Mouse (Mus musculus) forebrain, embryonic 13.5 days (tissue): ENCODE results near the gene Ccdc50. TPM values are rescaled to one million over a fixed set of nuclear protein-coding genes. Genes with fewer than 3 reads are reported as not detected.

Source experiments
- ATAC-seq: fragments of 200-750 bp; cut with Nextera tagmentation; 2 replicates; pipeline ENCODE4 v1.8.0; 2017
- H3K27ac ChIP-seq: fragments of 300-500 bp; sonication (generic); 2 replicates; pipeline ENCODE4 v1.5.1; 2015; ENCODE audit warnings: inconsistent platforms, mild to moderate bottlenecking, moderate library complexity
- H3K27me3 ChIP-seq: fragments of 300-500 bp; sonication (generic); 2 replicates; pipeline ENCODE4 v1.6.1; 2015; ENCODE audit warnings: mild to moderate bottlenecking, inconsistent platforms
- H3K36me3 ChIP-seq: fragments of 300-500 bp; sonication (generic); 2 replicates; pipeline ENCODE4 v1.6.1; 2015; ENCODE audit warnings: mild to moderate bottlenecking, inconsistent platforms; ENCODE audit not compliant: poor library complexity, severe bottlenecking
- H3K4me1 ChIP-seq: fragments of 300-500 bp; sonication (generic); 2 replicates; pipeline ENCODE4 v1.6.1; 2015; ENCODE audit warnings: inconsistent platforms
- H3K4me2 ChIP-seq: fragments of 300-500 bp; sonication (generic); 2 replicates; pipeline ENCODE4 v1.6.1; 2015; ENCODE audit warnings: inconsistent platforms, mild to moderate bottlenecking, moderate library complexity
- H3K4me3 ChIP-seq: fragments of 300-500 bp; sonication (generic); 2 replicates; pipeline ENCODE4 v1.5.1; 2015; ENCODE audit warnings: mild to moderate bottlenecking, inconsistent platforms
- H3K9ac ChIP-seq: fragments of 300-500 bp; sonication (generic); 2 replicates; pipeline ENCODE4 v1.6.1; 2015; ENCODE audit warnings: mild to moderate bottlenecking, inconsistent platforms
- H3K9me3 ChIP-seq: fragments of 300-500 bp; sonication (generic); replicated peaks from 2 replicates; pipeline ENCODE4 v1.6.1; 2016; ENCODE audit warnings: inconsistent platforms
- WGBS: fragments of 180-500 bp; shearing (Covaris S2); methylation state at CpG from one replicate; pipeline ENCODE4 v1.1.7; 2015; 5-methylcytosine and 5-hydroxymethylcytosine counted together
- polyA plus RNA-seq: library from polyadenylated mRNA; unstranded; fragments of >200 nt; fragmentation: Nextera tagmentation; extraction: Ambion mirVana; gene quantifications from 2 replicates; pipeline ENCODE4 v1.2.1, GENCODE M21; 2015

Ccdc50 gene
- polyA plus RNA-seq, 1 experiment from 2014 or later = 52.7 TPM

DNA sequence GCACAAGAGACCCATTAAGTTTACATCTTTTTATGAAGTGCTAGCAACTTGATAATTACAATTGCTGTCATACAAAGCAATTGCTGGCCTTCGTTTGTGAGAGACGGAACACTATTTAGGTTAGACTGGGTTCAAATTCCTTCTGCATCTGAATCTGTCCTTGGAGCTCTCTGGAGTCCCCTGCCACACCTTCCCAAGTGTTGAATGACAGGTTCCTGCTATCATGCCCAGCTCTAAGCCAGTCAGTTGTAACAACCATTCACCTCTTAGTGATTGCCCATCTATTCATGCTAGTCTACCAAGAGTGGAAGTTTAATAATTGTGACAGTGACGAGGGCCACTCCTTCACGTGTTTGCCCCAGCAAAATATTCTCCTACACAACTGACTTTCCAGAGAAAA lies 6.5 kb upstream of the Ccdc50 start:
- H3K9me3 ChIP-seq = no peaks in the 10 kb centered on the region
- H3K27ac ChIP-seq = no peak overlapping the region
- no peak overlapping the region for H3K4me3 ChIP-seq
- no peaks in the 10 kb centered on the region for H3K27me3 ChIP-seq
- H3K9ac ChIP-seq = no peak overlapping the region
- no peaks in the 10 kb centered on the region for H3K4me1 ChIP-seq
- no peak overlapping the region for H3K4me2 ChIP-seq
- 86% methylated on average over 4 of the region's 4 CpGs for WGBS
- no peak for ATAC-seq
- no peaks in the 10 kb centered on the region for H3K36me3 ChIP-seq

DNA sequence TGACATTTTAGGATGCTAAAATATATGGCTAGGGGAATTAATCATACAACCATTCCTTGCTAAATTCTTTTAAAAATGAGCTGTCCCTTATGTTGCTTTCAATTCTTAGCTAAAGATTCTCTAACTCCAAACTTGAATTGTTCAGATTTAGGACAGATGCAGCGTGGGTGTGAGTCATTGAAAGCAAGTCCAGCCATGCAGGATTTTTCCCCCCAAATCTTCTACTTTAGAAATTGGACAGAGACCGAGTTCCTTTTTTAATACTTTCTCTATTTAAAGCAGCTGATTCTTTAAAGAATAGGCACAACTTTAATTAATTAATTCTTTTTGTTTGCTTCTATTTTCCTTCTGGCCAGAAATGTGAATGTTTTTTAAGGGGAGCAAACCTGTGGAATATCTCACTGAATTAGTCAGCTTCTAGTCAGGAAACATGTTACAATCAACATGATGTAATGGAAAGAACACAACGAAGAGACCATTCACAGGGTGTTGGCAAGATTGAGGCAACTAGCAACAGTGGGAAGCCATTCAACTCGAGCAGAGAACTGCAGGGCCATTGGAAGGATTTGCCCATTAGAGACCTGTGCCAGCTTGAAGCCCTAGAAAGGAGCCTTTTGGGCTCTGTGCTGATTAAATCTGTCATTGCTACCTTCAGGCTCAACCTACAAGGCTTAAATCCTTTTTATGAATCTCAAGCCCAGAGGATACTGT lies 3.6 kb upstream of the Ccdc50 start:
- Histone ChIP-seq H3K27ac (no peak overlapping the region; the same call in 1 of the 2 replicates), H3K9ac (no peak overlapping the region), H3K4me3 (no peak overlapping the region), H3K36me3 (no peaks in the 10 kb centered on the region), H3K27me3 (no peaks in the 10 kb centered on the region), H3K9me3 (no peaks in the 10 kb centered on the region), H3K4me2 (no peak overlapping the region), H3K4me1 (peaks cover 11% of the 10 kb centered on the region)
- ATAC-seq = peak; percentile 61
- 35% methylated on average over 4 of the region's 4 CpGs for WGBS

DNA sequence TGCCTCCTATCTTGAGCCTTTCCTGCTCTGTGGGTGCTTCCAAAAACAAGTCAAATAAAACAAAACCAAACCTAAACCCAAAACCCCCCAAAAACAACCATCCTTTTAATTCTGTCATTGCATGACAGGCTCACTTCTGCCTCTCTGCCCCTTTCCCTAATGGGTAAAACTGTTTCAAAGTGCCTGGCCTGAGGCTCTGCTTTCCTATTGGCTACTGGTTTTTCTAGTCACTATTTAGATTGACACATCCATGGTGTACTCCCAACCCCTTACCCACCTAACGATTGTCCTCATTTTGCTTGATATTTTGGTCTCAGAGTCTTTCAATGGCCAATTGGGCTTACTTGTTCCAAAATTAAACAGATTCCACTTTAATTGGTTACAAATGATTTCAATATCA lies 3.0 kb upstream of the Ccdc50 start:
- 59% methylated on average over 1 of the region's 1 CpGs for WGBS
- peak; percentile 43 for ATAC-seq
- no peak overlapping the region for H3K4me2 ChIP-seq
- no peaks in the 10 kb centered on the region for H3K27me3 ChIP-seq
- no peaks in the 10 kb centered on the region for H3K9me3 ChIP-seq
- no peak overlapping the region; the same call in 1 of the 2 replicates for H3K27ac ChIP-seq
- peaks cover 17% of the 10 kb centered on the region for H3K4me1 ChIP-seq
- no peaks in the 10 kb centered on the region for H3K36me3 ChIP-seq
- no peak overlapping the region for H3K9ac ChIP-seq
- H3K4me3 ChIP-seq = no peak overlapping the region

DNA sequence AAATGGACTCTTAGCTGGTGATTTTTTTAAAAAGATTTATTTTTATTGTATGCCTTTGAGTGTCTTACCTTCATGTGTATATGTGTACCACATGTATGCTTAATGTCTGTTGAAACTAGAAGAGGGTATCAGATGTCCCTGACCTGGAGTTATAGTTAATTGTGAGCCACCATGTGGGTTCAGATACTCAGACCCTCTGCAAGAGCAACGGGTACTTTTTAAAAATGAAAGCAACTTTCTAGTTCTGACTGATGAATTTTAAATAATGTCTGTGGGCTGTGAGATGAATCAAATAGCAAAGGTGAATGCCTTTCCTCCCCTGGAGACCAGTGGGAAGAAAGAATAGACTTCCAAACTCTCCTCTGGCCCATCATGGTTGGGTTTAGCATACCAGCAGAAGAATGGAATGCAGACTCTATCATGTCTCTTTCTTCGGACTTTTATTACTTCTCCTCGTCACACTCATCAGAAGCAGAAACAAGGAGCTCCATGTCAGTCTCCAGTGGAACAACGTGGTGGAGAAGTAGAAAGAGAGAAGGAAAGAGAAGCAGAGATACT lies 1.7 kb upstream of the Ccdc50 start:
- no peaks in the 10 kb centered on the region for H3K27me3 ChIP-seq
- no peak overlapping the region for H3K27ac ChIP-seq
- 85% methylated on average over 4 of the region's 4 CpGs for WGBS
- no peak overlapping the region for H3K9ac ChIP-seq
- no peaks in the 10 kb centered on the region for H3K9me3 ChIP-seq
- H3K4me1 ChIP-seq = peaks cover 27% of the 10 kb centered on the region
- H3K4me3 ChIP-seq = no peak overlapping the region
- no peak for ATAC-seq
- H3K4me2 ChIP-seq = no peak overlapping the region
- H3K36me3 ChIP-seq = no peaks in the 10 kb centered on the region

DNA sequence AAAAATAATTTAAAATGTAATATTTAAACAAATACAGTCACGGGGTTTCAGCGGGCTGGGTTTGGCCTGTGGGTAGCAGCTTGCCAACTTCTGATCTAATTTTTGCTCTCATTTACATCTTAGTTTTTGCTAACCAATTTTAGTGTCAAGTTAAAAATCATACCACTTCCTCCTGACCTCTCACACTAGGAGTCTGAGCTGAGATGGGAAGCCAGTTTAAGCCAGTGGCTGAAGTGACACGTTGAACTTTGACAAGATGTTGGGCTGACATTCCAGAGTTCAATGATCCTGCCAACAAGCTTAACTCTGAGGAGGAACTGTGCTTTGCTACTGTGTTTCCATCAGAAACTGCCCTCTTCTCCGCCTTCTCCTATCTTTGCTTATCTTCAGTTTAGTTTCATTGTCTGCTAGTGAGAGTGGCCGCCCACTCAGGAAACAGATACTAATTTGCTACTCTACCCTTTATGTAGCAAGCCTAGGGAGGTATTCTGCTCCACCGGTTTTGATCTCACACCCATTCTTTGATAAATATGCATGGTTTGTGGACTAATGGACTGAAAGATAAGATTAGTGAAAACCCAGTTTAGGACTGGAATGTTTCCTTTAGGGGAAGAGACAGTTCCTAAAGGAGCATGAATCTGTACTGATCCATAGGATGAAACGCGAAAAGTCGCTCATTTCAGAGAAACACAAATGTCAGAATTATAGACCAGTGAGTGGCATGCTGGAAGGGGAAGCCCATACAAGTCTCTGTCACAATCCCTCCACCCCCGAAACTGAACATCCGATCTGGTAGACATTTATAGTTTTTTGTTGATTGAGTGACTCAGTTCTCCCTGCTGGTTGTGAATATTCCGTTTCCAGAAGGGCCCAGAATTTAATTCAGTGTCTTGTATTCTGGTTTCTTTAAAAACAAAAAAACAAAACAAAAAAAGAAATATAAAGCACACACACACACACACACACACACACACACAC lies 746 bp upstream of the Ccdc50 start:
- peak overlapping the region; percentile 98; the same call in 1 of the 2 replicates for H3K9ac ChIP-seq
- peak overlapping the region; percentile 87 for H3K4me3 ChIP-seq
- peak overlapping the region; percentile 66 for H3K4me2 ChIP-seq
- no peaks in the 10 kb centered on the region for H3K27me3 ChIP-seq
- no peak for ATAC-seq
- no peaks in the 10 kb centered on the region for H3K36me3 ChIP-seq
- 46% methylated on average over 12 of the region's 12 CpGs for WGBS
- H3K4me1 ChIP-seq = peaks cover 31% of the 10 kb centered on the region
- H3K9me3 ChIP-seq = no peaks in the 10 kb centered on the region
- H3K27ac ChIP-seq = peak overlapping the region; percentile 96; the same call in 1 of the 2 replicates

DNA sequence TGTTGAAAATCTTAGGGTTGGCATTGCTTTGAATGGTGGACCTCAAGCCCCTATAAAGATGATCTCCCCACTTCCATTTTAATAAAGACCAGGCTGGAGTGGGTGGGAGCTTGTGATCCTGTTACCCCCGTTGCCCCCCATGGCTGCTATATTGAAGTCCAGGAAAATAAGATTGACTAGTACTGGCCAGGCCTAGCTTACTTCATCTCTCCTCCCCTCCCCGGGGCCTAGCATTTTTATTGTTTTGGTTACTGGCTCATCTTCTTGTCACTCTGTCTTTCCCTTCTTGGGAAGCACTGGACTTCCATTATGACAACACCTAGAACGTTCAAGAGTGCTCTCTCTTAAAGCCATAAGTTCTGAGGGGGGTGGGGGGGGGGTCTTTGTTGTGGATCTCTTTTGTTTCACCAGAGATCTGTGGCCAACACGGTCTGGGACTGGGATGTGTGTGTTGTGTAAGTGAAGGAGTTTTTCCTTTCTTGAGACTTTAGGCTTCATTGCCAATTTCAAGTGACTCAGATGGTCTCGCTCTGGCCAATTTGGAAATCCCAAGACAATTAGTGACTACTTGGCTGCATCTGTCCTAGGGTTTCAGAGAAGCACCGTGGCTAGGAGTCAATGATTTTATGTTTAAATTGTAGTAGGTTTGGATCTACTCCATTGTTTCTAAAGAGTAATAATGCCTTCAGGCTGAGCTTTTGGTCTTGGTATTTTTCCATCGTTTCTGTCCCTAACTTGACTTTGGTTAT lies 1.0 kb downstream of the Ccdc50 start:
- ATAC-seq = peak; percentile 11
- Histone ChIP-seq H3K27ac (peak overlapping the region; percentile 96), H3K4me3 (peak overlapping the region; percentile 87), H3K4me1 (peaks cover 32% of the 10 kb centered on the region), H3K9me3 (no peaks in the 10 kb centered on the region), H3K27me3 (no peaks in the 10 kb centered on the region), H3K4me2 (peak overlapping the region; percentile 66), H3K36me3 (no peaks in the 10 kb centered on the region), H3K9ac (peak overlapping the region; percentile 98)
- 24% methylated on average over 7 of the region's 7 CpGs for WGBS

DNA sequence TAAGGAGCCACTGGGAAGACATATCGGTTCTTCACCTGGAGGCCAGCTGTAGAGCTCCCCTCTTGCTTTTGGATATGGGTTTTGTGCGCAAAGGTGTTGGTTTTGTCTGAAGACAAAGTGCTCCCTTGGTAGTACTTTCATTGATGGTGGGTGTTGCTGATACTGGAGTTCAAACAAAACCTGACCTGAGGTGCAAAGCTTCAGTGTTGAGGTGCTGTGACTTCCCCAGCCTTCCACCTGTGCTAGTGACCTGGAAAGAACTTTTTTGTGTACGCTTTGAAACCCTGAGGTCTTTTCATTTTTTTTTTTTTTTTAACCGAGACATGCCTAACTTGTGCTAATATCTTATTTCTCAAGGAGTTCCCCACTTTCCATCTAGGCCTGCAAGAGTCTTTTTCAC lies 1.6 kb downstream of the Ccdc50 start:
- Histone ChIP-seq H3K9me3 (no peaks in the 10 kb centered on the region), H3K27me3 (no peaks in the 10 kb centered on the region), H3K4me1 (peaks cover 32% of the 10 kb centered on the region), H3K27ac (no peak overlapping the region), H3K9ac (0 out of 2 replicates have a peak overlapping the region, but pooled peaks have one; percentile 98), H3K4me3 (peak overlapping the region; percentile 87), H3K36me3 (no peaks in the 10 kb centered on the region), H3K4me2 (peak overlapping the region; percentile 66)
- 89% methylated on average over 4 of the region's 4 CpGs for WGBS
- no peak for ATAC-seq

DNA sequence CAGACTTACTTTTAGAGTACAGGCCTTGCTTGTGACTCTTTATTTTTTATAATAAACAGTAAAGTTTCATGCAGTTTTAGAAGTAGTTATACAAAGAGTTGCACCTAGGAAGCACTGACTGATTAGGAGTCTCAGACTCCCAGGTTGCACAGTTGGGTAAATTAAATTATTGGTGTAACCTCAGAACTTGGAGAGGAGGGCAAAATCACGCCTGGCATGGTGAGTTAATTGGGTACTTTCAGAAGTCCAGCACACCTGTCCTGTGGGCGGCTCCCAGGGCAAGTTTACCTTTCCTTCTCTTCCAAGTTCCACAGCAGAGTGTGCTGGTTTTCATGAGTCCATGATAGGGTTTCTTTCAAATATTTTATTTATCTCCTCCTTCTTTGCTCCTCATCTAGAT lies 3.2 kb downstream of the Ccdc50 start:
- 77% methylated on average over 2 of the region's 2 CpGs for WGBS
- H3K27me3 ChIP-seq = no peaks in the 10 kb centered on the region
- no peak overlapping the region for H3K27ac ChIP-seq
- H3K4me1 ChIP-seq = peaks cover 32% of the 10 kb centered on the region
- no peak overlapping the region for H3K4me3 ChIP-seq
- 0 out of 2 replicates have a peak, but pooled peaks cover 3% of the 10 kb centered on the region for H3K36me3 ChIP-seq
- H3K9ac ChIP-seq = no peak overlapping the region
- H3K4me2 ChIP-seq = no peak overlapping the region; the same call in 1 of the 2 replicates
- H3K9me3 ChIP-seq = peaks cover 6% of the 10 kb centered on the region; the same call in 1 of the 2 replicates
- no peak for ATAC-seq

DNA sequence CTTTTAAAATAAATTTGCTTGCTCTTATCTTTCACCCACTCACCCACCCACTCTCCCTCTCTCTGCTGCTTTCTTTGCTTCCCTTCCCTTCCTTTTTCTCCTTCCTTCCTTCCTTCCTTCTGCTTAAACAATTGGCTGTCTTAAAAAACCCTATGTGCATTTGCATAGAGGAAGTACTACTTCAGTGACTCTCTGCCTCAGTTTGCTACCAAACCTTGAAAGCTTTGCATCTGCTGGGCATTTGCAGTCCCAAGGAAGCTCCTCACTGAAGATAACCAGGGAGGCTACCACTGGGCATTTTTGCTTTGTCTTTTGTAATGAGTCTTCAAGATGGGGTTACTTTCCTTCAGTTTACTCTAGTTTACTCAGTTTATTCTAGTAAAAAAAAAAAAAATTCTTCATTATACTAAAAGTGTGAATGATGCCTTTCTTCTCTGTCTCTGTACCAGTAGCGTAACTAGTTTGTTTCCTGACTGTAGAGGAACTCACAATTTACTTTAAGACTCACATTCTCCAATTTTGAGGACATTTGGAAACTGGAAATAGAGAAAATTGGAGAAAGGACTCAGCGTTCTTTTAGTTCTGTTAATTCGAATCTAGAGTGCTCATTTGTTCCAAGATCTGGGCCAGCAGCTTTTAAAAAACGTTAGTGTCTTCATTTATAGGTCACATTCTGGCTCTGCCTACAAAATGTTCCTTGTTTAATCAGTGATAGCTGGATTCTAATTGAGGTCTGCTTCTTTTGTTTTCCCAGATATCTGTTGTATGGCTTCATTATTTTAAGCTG lies 6.8 kb downstream of the Ccdc50 start:
- no peak overlapping the region for H3K4me3 ChIP-seq
- 0 out of 2 replicates have a peak, but pooled peaks cover 3% of the 10 kb centered on the region for H3K36me3 ChIP-seq
- no peak overlapping the region for H3K9ac ChIP-seq
- no peak overlapping the region for H3K27ac ChIP-seq
- no peak overlapping the region for H3K4me2 ChIP-seq
- no peaks in the 10 kb centered on the region for H3K27me3 ChIP-seq
- no peak for ATAC-seq
- 95% methylated on average over 4 of the region's 4 CpGs for WGBS
- H3K9me3 ChIP-seq = peaks cover 6% of the 10 kb centered on the region; the same call in 1 of the 2 replicates
- H3K4me1 ChIP-seq = peaks cover 17% of the 10 kb centered on the region

DNA sequence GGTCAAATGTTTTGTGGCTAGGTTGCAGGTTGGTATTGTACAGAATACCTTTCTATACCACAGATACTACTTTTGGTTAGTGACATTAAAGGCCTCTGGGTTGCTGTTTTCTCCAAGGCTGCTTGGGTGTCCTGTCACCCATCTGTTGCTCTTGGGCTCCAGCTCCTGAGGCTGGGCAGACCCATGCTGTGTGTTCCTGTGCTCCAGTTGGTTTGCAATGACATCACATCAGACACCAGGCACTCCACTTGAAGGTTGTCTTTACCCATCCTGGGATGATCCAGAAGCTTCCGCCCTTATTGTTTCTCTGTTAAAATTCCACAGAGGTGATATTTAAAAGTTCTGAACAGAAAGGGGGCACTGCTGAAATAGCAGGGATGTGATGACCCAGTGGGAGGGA lies 8.3 kb downstream of the Ccdc50 start:
- H3K9me3 ChIP-seq = peaks cover 6% of the 10 kb centered on the region; the same call in 1 of the 2 replicates
- no peak overlapping the region for H3K4me3 ChIP-seq
- H3K4me2 ChIP-seq = no peak overlapping the region
- no peaks in the 10 kb centered on the region for H3K27me3 ChIP-seq
- no peak overlapping the region for H3K9ac ChIP-seq
- WGBS = 96% methylated on average over 1 of the region's 1 CpGs
- ATAC-seq = no peak
- no peak overlapping the region for H3K27ac ChIP-seq
- 0 out of 2 replicates have a peak, but pooled peaks cover 3% of the 10 kb centered on the region for H3K36me3 ChIP-seq
- H3K4me1 ChIP-seq = peaks cover 5% of the 10 kb centered on the region; the same call in 1 of the 2 replicates
